ENCODE assay signal across 20 mouse cellular contexts in genomic region chr15:88942783-88943182, GRCm38 (mm10). TPM values are rescaled to one million over a fixed set of nuclear protein-coding genes. Genes with fewer than 3 reads are reported as not detected.
"Had no signal": no experiment of that assay in that cellular context is flagged by ENCODE, and none has a peak within 500 bp of the region (broad histone marks: within the 10 kb centered on the region; RNA-seq: fewer than 3 reads in every experiment).

No protein-coding gene starts in this region.

- DNase-seq: lung, embryonic 14.5 days; lung, postnatal 10 days; midbrain, embryonic 14.5 days; right cerebral cortex, postnatal 14 days; thymus, adult 2 months; thymus, postnatal 25 days; thymus, postnatal 4 days had no signal

- H3K4me1 ChIP-seq: midbrain, embryonic 10.5 days; midbrain, embryonic 12.5 days; neural tube, embryonic 12.5 days; stomach, embryonic 15.5 days had no signal

- H3K9ac ChIP-seq: lung, embryonic 14.5 days; midbrain, embryonic 12.5 days; neural tube, embryonic 12.5 days; stomach, embryonic 15.5 days had no signal

- H3K36me3 ChIP-seq: midbrain, embryonic 10.5 days; midbrain, embryonic 12.5 days; neural tube, embryonic 12.5 days; stomach, embryonic 15.5 days had no signal

- H3K27me3 ChIP-seq: midbrain, embryonic 12.5 days; neural tube, embryonic 12.5 days; stomach, embryonic 15.5 days had no signal

- H3K27ac ChIP-seq: midbrain, embryonic 10.5 days; midbrain, embryonic 12.5 days; neural tube, embryonic 12.5 days; stomach, embryonic 15.5 days; stomach, postnatal 0 days had no signal

- H3K4me2 ChIP-seq: lung, embryonic 14.5 days; midbrain, embryonic 12.5 days; neural tube, embryonic 12.5 days; stomach, embryonic 15.5 days had no signal

- ATAC-seq: midbrain, embryonic 16.5 days had no signal

- H3K4me3 ChIP-seq: midbrain, embryonic 10.5 days; midbrain, embryonic 12.5 days; neural tube, embryonic 12.5 days; stomach, embryonic 15.5 days had no signal

- H3K9me3 ChIP-seq: midbrain, embryonic 10.5 days; midbrain, embryonic 12.5 days; neural tube, embryonic 12.5 days; stomach, embryonic 15.5 days had no signal

RNA-seq across cellular contexts. Expression of gene Ttll8, which starts 11.4 kb away (rescaled TPM):
- total RNA-seq: megakaryocyte, adult 5-6 weeks; megakaryocyte-erythroid progenitor cell, adult 5-6 weeks; neutrophil, adult 5-6 weeks had no signal
- polyA plus RNA-seq: lung, embryonic 14.5 days; lung, embryonic 16.5 days; midbrain, embryonic 10.5 days; midbrain, embryonic 12.5 days; midbrain, embryonic 14.5 days; neural tube, embryonic 12.5 days; spleen, adult 2 months; stomach, embryonic 15.5 days; stomach, postnatal 0 days; urinary bladder, adult 2 months had no signal

RNA-seq across cellular contexts. Expression of gene Mlc1, which starts 36.0 kb away (rescaled TPM):
- total RNA-seq: megakaryocyte, adult 5-6 weeks; megakaryocyte-erythroid progenitor cell, adult 5-6 weeks; neutrophil, adult 5-6 weeks had no signal
- polyA plus RNA-seq: lung, embryonic 14.5 days; stomach, postnatal 0 days had no signal

RNA-seq across cellular contexts. Expression of gene Mov10l1, which starts 39.9 kb away (rescaled TPM):
- total RNA-seq: megakaryocyte, adult 5-6 weeks; megakaryocyte-erythroid progenitor cell, adult 5-6 weeks; neutrophil, adult 5-6 weeks had no signal
- polyA plus RNA-seq: lung, embryonic 14.5 days; midbrain, embryonic 10.5 days; midbrain, embryonic 12.5 days; midbrain, embryonic 14.5 days; midbrain, embryonic 16.5 days; neural tube, embryonic 12.5 days; neural tube, embryonic 14.5 days; spleen, adult 2 months; stomach, postnatal 0 days had no signal
